ENCODE assay signal across 9 mouse cellular contexts in the genomic region with DNA sequence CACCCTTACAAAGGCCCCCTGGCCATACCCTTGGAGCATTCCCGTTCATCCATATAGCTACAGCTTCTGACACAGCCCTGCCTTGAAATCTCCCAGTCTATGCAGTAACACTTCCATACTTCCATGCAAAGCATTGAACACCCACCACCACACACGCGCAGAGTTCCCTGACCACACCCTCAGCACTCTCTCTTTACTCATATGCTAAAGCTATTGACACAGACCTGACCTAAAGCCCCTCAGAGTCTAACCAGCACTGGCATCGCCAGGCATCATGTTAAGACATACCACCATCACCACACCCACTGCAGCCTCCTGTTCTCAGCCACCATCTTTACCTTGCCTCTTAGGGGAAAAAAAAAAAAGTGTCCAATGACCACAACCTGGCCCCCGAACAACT. TPM values are rescaled to one million over a fixed set of nuclear protein-coding genes. Genes with fewer than 3 reads are reported as not detected.
A peak's percentile ranks its signal among the peaks of the same experiment; 100 is the strongest.
DNase-seq lines count a peak whose midpoint lies in the region; ATAC-seq and TF ChIP-seq lines count a peak whose summit lies in the region.
"Had no signal": no experiment of that assay in that cellular context is flagged by ENCODE, and none has a peak within 500 bp of the region (broad histone marks: within the 10 kb centered on the region; RNA-seq: fewer than 3 reads in every experiment).

No protein-coding gene starts in this region.

- no peak overlapping the region for H3K9ac ChIP-seq in embryonic facial prominence, embryonic 13.5 days
- H3K9ac ChIP-seq in hindbrain, embryonic 13.5 days: peak overlapping the region; percentile 75
- H3K9ac ChIP-seq in midbrain, embryonic 16.5 days (ENCODE audit: low read depth, low read length): peak overlapping the region; percentile 70; the same call in 1 of the 2 replicates
- H3K9ac ChIP-seq: liver, embryonic 14.5 days had no signal

- peaks cover 49% of the 10 kb centered on the region for H3K27me3 ChIP-seq in embryonic facial prominence, embryonic 13.5 days
- peaks cover 8% of the 10 kb centered on the region; the same call in 1 of the 2 replicates for H3K27me3 ChIP-seq in hindbrain, embryonic 13.5 days
- no peaks in the 10 kb centered on the region for H3K27me3 ChIP-seq in midbrain, embryonic 16.5 days (ENCODE audit: control insufficient read depth, insufficient read depth, low read depth, low read length)

- WGBS in embryonic facial prominence, embryonic 13.5 days: 78% methylated on average over 5 of the region's 5 CpGs
- 57% methylated on average over 5 of the region's 5 CpGs for WGBS in hindbrain, embryonic 13.5 days
- WGBS in midbrain, embryonic 16.5 days: 78% methylated on average over 5 of the region's 5 CpGs

- peak overlapping the region; percentile 57 for H3K4me3 ChIP-seq in layer of hippocampus, adult 2 months
- H3K4me3 ChIP-seq in embryonic facial prominence, embryonic 13.5 days: no peak overlapping the region
- peak overlapping the region; percentile 46 for H3K4me3 ChIP-seq in hindbrain, embryonic 13.5 days
- peak overlapping the region; percentile 50 for H3K4me3 ChIP-seq in midbrain, embryonic 16.5 days (ENCODE audit: low read depth, low read length)

- no peak for DNase-seq in layer of hippocampus, adult 2 months (ENCODE audit: low spot score in 2 of 2)
- DNase-seq in layer of hippocampus, adult 18-20 months (ENCODE audit: low spot score in 2 of 2): no peak
- DNase-seq in left cerebral cortex, adult 8-10 months (ENCODE audit: low spot score in 2 of 2): no peak
- no peak for DNase-seq in right cerebral cortex, postnatal 25 days
- DNase-seq in embryo, embryonic 11 days: no peak

- peak overlapping the region; percentile 83 for H3K27ac ChIP-seq in layer of hippocampus, adult 2 months
- H3K27ac ChIP-seq in embryonic facial prominence, embryonic 13.5 days: no peak overlapping the region
- H3K27ac ChIP-seq in hindbrain, embryonic 13.5 days: peak overlapping the region; percentile 90
- H3K27ac ChIP-seq in midbrain, embryonic 16.5 days (ENCODE audit: low read length): peak overlapping the region; percentile 68
- H3K27ac ChIP-seq: liver, embryonic 14.5 days had no signal

- peaks cover 27% of the 10 kb centered on the region for H3K36me3 ChIP-seq in embryonic facial prominence, embryonic 13.5 days
- H3K36me3 ChIP-seq in hindbrain, embryonic 13.5 days: peaks cover 21% of the 10 kb centered on the region
- peaks cover 9% of the 10 kb centered on the region; the same call in 1 of the 2 replicates for H3K36me3 ChIP-seq in midbrain, embryonic 16.5 days (ENCODE audit: control insufficient read depth, insufficient read depth, low read length)

- peaks cover 46% of the 10 kb centered on the region for H3K4me1 ChIP-seq in embryonic facial prominence, embryonic 13.5 days
- peaks cover 87% of the 10 kb centered on the region for H3K4me1 ChIP-seq in hindbrain, embryonic 13.5 days (replicated peaks)
- peaks cover 40% of the 10 kb centered on the region for H3K4me1 ChIP-seq in midbrain, embryonic 16.5 days (ENCODE audit: control insufficient read depth, insufficient read depth, low read length)

- no peak for TF ChIP-seq CTCF in layer of hippocampus, adult 2 months (conservative IDR thresholded peaks at IDR 0.05)

- H3K4me2 ChIP-seq in embryonic facial prominence, embryonic 13.5 days: peak overlapping the region; percentile 67; the same call in 1 of the 2 replicates
- H3K4me2 ChIP-seq in hindbrain, embryonic 13.5 days: peak overlapping the region; percentile 64
- peak overlapping the region; percentile 80 for H3K4me2 ChIP-seq in midbrain, embryonic 16.5 days (ENCODE audit: low read length)

- no peaks in the 10 kb centered on the region for H3K9me3 ChIP-seq in embryonic facial prominence, embryonic 13.5 days
- H3K9me3 ChIP-seq in hindbrain, embryonic 13.5 days: no peaks in the 10 kb centered on the region
- H3K9me3 ChIP-seq in midbrain, embryonic 16.5 days (replicated peaks; ENCODE audit: control insufficient read depth, low read length, poor library complexity, severe bottlenecking): no peaks in the 10 kb centered on the region

- no peak for ATAC-seq in embryonic facial prominence, embryonic 13.5 days (ENCODE audit: insufficient number of reproducible peaks, insufficient read depth, low FRiP score, low TSS enrichment, low read depth)
- no peak for ATAC-seq in hindbrain, embryonic 13.5 days (ENCODE audit: low FRiP score)
- no peak for ATAC-seq in midbrain, embryonic 16.5 days

RNA-seq across cellular contexts. Expression of a gene that starts 1.1 kb away (rescaled TPM):
- total RNA-seq in layer of hippocampus, adult 2 months (2021): 10 to 100 TPM; 36.5 to 36.8 TPM
- 10 to 100 TPM; 54.8 to 58.5 TPM for total RNA-seq in layer of hippocampus, adult 18-20 months (2021)
- 18.7 and 23.1 TPM in 2 replicates for polyA plus RNA-seq in embryonic facial prominence, embryonic 13.5 days (2015; fragmentation: Nextera tagmentation; extraction: Ambion mirVana)
- 170 and 181 TPM in 2 replicates for polyA plus RNA-seq in hindbrain, embryonic 13.5 days (2015; fragmentation: Nextera tagmentation; extraction: Ambion mirVana)
- 153 and 159 TPM in 2 replicates for polyA plus RNA-seq in midbrain, embryonic 16.5 days (2015; fragmentation: Nextera tagmentation; extraction: Ambion mirVana)
- 10 to 100 TPM; 59.3 to 66.5 (median 60.9) TPM for total RNA-seq in left cerebral cortex, adult 8-10 months (2022)

RNA-seq across cellular contexts. Expression of a gene that starts 26.4 kb away (rescaled TPM):
- total RNA-seq in layer of hippocampus, adult 2 months (2021): 10 to 100 TPM; 36.2 to 38.9 TPM
- total RNA-seq in layer of hippocampus, adult 18-20 months (2021): 10 to 100 TPM; 31.9 to 34.2 TPM
- 52.2 and 53.3 TPM in 2 replicates for polyA plus RNA-seq in embryonic facial prominence, embryonic 13.5 days (2015; fragmentation: Nextera tagmentation; extraction: Ambion mirVana)
- 30.9 and 34.3 TPM in 2 replicates for polyA plus RNA-seq in hindbrain, embryonic 13.5 days (2015; fragmentation: Nextera tagmentation; extraction: Ambion mirVana)
- 33.6 and 38.4 TPM in 2 replicates for polyA plus RNA-seq in midbrain, embryonic 16.5 days (2015; fragmentation: Nextera tagmentation; extraction: Ambion mirVana)
- 10 to 100 TPM; 38.3 to 45.8 (median 42.9) TPM for total RNA-seq in left cerebral cortex, adult 8-10 months (2022)

RNA-seq across cellular contexts. Expression of a gene that starts 48.3 kb away (rescaled TPM):
- not detected for total RNA-seq in layer of hippocampus, adult 2 months (2021)
- total RNA-seq in layer of hippocampus, adult 18-20 months (2021): not detected
- polyA plus RNA-seq in embryonic facial prominence, embryonic 13.5 days (2015; fragmentation: Nextera tagmentation; extraction: Ambion mirVana): 0.87 and 1.1 TPM in 2 replicates
- 7.8 and 11.0 TPM in 2 replicates for polyA plus RNA-seq in hindbrain, embryonic 13.5 days (2015; fragmentation: Nextera tagmentation; extraction: Ambion mirVana)
- 2.7 and 3.6 TPM in 2 replicates for polyA plus RNA-seq in midbrain, embryonic 16.5 days (2015; fragmentation: Nextera tagmentation; extraction: Ambion mirVana)
- not detected for total RNA-seq in left cerebral cortex, adult 8-10 months (2022)

RNA-seq across cellular contexts. Expression of a gene that starts 56.9 kb away (rescaled TPM):
- total RNA-seq in layer of hippocampus, adult 2 months (2021): under 1 TPM; 0.42 to 0.84 TPM
- total RNA-seq in layer of hippocampus, adult 18-20 months (2021): 1 to 10 TPM in 1 of 2 experiments, under 1 TPM in 1; 0.76 to 1.3 TPM
- 0.22 TPM in 1 of 2 replicates, not detected in the other for polyA plus RNA-seq in embryonic facial prominence, embryonic 13.5 days (2015; fragmentation: Nextera tagmentation; extraction: Ambion mirVana)
- 1.1 and 1.7 TPM in 2 replicates for polyA plus RNA-seq in hindbrain, embryonic 13.5 days (2015; fragmentation: Nextera tagmentation; extraction: Ambion mirVana)
- 0.85 and 0.89 TPM in 2 replicates for polyA plus RNA-seq in midbrain, embryonic 16.5 days (2015; fragmentation: Nextera tagmentation; extraction: Ambion mirVana)
- total RNA-seq in left cerebral cortex, adult 8-10 months (2022): under 1 TPM; 0.40 to 0.82 (median 0.62) TPM

RNA-seq across cellular contexts. Expression of a gene that starts 57.0 kb away (rescaled TPM):
- not detected for total RNA-seq in layer of hippocampus, adult 2 months (2021)
- total RNA-seq in layer of hippocampus, adult 18-20 months (2021): not detected
- polyA plus RNA-seq in embryonic facial prominence, embryonic 13.5 days (2015; fragmentation: Nextera tagmentation; extraction: Ambion mirVana): not detected in 2 replicates
- not detected in 2 replicates for polyA plus RNA-seq in hindbrain, embryonic 13.5 days (2015; fragmentation: Nextera tagmentation; extraction: Ambion mirVana)
- not detected in 2 replicates for polyA plus RNA-seq in midbrain, embryonic 16.5 days (2015; fragmentation: Nextera tagmentation; extraction: Ambion mirVana)
- total RNA-seq in left cerebral cortex, adult 8-10 months (2022): not detected
- polyA plus RNA-seq: liver, embryonic 14.5 days had no signal
